Mouse (Mus musculus): ENCODE data around the gene Tlr13.

Gene Tlr13

DNA sequence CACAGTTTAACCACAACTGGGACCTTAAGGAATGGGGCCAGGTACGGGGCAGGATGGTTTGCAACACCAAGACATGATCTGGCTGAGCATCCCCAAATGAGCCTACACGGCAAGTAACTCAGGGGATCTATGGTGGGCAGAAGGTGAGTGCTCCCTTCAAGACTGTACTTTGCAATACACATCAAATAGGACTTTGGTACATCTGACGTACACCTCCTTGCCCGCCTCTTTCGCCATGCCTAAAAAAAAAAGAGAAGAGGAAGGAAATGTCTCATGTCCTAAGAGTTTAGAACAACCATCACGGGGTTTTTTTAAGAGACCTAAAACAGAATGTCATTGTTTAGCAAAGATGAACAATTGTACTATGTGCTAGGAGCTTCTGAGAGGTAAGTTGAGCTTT is at the start of gene Tlr13:
Gene Tlr13 (plus strand): TSS at position 269 of the 400 bp plus-strand sequence.
- no peak for ATAC-seq (ENCODE audit: insufficient number of reproducible peaks, low FRiP score, low TSS enrichment)

DNA sequence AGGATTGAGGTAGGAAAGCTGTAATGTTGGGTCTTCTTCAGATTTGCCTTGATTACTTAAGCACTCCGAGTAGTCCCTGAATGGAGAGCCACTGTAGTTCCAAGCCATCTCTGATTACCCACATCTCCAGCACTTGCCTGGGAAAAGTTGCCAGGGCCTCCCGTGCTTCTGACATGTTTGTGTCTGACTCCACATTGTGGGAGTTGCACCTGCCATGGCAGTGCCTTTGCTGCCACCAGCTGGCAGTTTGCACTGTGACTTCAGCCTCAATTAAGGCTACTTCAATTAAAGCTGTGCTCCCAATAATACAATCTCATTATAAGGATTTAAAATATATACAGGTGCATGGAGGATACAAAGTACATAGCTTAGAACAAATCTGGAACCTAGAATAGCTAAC is 37.5 kb upstream of the Tlr13 start:
- ATAC-seq (ENCODE audit: insufficient number of reproducible peaks, low FRiP score, low TSS enrichment) = no peak

DNA sequence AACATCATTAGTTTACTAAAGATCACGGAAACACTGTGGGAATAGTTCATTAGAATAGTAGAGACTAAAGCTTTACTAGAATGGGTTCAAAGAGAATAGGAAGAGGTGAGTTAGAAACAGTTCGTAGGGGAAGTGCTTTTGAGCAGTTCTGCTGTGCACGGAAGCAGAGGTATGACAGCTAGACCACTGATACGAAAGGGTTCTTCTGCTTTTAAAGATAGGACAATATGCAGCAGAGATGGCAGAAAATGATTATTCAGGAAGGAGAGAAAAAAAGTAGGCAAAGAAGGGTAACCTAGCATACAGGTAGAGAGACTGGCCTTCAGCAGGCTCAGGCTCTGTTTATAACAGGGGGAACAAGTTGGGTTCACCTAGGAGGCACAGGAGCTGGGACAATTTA is 29.1 kb upstream of the Tlr13 start:
- ATAC-seq (ENCODE audit: insufficient number of reproducible peaks, low FRiP score, low TSS enrichment) = no peak

DNA sequence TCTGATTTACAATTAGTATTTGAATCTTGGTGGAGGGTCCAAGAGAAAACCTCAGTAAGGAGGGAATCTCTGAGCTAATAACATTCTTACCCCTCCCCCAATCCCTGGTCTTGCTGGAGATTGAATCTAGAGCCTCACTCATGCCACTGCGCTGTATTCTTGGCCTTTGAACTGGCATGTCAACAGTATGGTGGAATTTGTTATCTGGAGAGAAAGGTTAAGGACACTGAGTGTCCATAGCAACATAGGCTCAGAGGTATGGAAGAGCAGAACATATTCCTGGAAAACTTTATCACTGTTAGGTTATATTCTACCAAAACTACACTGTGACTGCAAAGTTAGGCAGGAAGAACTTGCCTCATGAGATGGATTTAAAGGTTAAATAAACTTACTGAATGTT is 28.3 kb upstream of the Tlr13 start:
- no peak for ATAC-seq (ENCODE audit: insufficient number of reproducible peaks, low FRiP score, low TSS enrichment)

DNA sequence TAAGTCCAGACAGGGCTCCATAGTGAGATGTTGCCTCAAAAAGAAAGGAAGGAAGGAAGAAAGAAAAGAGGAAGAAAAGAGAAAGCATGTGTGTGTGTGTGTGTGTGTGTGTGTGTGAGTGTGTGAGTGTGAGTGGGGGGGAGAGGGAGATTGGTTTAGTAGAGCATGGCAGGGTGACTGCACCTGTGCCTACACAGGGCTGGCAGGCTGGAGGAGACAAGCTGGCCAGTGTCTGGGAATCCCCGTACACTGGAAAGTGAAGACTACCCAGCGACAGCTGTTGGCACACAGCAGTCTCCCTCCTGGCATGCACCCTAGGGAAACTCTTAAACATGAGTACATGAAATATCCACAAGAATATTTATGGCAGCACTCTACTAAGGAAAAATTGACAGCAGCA is 20.2 kb upstream of the Tlr13 start:
- ATAC-seq (ENCODE audit: insufficient number of reproducible peaks, low FRiP score, low TSS enrichment) = no peak

DNA sequence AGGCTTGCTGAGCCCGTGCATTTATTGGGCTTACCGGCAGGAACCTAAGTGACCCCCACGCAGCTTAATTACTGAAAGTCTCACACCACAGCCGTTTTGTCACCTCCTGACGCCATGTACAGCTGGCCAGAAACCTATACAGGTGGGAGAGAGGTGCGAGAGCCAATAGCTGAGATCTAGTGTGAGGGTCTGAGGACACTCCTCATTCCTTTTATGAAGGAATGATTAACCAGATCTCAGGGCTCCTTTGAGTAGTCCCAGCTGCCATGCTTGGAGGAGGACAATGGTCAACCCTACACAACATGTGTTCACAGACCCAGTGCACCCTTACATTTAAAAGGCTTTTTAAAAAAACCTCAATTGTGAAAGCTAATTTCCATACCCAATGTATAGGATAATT is 14.7 kb upstream of the Tlr13 start:
- no peak for ATAC-seq (ENCODE audit: insufficient number of reproducible peaks, low FRiP score, low TSS enrichment)

DNA sequence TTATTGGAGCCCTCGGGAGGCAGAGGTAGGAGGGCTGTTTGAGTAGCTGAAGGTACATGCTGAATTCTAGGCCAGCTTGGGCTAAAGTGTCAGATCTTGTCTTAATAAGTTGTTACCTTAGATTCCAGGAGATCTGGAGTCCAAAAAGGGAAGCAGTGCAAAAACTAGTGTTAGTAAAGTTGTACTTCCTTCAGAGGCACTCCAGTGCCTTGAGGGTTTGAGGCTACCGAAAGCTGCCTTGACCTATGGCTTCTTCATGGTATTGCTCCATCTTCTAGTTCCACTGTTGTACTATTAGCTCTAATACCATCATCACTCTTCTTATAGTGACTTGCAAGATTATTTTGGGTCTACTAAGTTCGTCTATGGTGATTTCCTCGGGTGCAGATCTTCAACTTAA is 13.1 kb upstream of the Tlr13 start:
- ATAC-seq (ENCODE audit: insufficient number of reproducible peaks, low FRiP score, low TSS enrichment) = no peak

DNA sequence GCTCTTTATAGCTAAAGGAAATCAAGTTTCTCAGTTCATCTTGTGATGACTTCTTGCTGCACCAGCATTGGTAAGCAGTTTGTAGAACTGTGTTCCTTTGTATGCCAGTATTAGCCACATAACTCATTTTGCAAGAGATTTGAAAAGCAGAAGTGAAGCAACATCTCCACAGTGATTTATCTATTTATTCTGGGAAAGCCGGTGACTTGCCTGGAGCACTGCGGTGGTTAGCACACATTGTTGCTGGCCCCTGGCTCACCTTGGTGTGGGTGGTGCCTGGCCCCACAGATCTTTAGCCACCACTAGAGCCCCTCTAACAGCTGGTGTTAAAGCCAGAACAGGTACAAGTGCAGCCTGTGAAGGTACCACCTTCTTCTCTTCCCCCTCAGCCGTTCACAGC is 8.1 kb upstream of the Tlr13 start:
- no peak for ATAC-seq (ENCODE audit: insufficient number of reproducible peaks, low FRiP score, low TSS enrichment)

DNA sequence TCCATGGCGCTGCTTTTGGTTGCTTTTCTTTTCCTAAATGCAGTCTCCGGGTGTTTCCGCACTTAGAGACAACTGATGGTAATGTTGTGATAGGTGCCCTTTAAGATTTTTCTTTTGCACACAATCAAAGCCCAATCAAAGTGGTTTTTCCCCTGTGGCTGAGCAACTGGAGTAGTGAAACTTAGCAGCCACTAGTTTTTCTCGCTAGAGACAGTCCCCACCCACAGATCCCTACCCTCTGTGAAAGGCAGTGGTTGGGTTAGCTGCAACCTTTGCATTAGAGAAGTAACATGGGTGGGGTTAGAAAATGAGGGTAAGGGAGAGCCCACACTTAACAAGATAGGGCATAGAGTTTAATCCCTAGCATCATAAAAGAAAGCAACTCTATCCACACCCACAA is 7.5 kb upstream of the Tlr13 start:
- no peak for ATAC-seq (ENCODE audit: insufficient number of reproducible peaks, low FRiP score, low TSS enrichment)

DNA sequence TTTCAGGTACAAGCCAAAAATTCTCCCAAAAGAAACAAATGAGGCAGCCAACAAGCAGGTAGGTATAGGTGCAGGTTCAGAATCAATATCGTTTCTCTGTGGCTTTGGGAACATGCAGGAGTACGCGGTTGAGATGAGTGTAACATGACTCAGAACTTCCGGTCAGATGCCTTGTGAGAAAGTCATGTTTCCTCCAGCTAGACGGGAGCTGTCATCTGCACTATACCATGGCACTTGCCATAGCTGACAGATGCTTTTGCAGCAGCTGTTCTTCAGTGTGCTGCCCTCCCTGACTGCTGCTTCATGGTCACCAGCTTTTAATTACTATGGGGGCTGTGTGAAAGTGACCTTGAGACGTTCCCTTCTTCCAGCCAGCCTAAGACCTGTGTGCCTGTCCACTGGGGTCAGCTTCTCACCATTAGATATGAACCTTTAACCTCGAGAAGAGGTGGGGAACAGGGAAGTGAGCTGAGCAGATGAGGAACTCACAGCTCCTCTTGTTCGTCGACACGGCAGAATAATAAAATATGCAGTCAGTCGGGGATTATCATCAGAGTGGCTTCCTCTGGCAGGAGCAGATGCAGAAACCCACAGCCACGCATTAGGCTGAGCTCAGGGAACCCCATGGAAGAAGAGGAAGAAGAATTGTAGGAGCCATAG is 7.0 kb upstream of the Tlr13 start:
- no peak for ATAC-seq (ENCODE audit: insufficient number of reproducible peaks, low FRiP score, low TSS enrichment)

DNA sequence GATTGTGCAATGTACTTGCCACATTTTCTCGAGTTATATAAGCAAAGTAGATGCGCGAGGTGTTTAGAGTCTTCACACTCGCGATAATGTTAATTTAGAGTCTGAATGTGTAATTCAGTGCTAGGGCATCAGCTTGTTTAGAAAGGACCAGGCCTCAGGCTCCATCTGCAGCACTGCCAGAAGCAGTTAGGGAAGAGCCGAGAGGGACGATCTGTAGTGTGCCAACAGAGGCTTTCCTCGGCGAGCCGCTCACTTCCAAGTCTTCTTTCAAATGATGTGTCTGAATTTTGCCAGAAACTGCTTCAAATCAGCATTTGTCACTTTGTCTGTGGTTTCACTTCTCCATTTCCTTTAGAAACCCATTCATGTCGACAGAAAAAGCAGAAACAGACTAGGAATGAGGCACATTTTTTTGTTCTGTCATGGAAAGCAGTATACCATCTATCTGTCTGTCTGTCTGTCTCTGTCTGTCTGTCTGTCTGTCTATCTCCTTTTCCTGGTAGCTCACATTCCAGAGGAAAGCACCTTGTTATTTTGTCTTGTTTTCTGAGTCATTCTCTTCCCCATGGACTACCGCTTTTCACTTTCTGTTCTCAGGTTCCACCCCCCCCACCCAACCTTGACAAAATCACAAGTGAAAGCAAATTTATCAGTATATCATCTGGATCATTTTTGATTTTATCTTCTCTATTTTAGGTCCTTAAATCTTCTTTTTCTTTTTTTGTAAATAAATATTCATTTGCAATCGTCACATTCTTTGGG is 3.5 kb upstream of the Tlr13 start:
- ATAC-seq (ENCODE audit: insufficient number of reproducible peaks, low FRiP score, low TSS enrichment) = no peak

DNA sequence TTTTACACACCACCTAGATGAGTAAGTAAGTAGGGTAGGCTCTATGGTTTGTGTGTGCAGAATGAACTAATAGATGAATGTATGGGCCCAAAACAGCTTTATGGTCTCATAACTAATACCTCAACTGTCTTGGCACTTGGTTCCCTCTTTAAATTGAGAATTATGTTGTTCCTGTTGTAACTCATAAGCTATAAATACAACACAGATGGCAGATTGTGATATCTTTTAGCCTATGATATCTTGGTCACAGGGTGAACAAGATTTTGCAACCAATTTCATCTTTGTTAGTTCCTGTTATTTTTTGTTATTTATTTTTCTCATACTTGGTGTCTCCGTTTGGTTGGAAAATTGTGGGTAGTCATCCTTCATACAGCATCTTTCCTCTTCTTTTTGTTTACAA is 5.2 kb downstream of the Tlr13 start:
- no peak for ATAC-seq (ENCODE audit: insufficient number of reproducible peaks, low FRiP score, low TSS enrichment)

DNA sequence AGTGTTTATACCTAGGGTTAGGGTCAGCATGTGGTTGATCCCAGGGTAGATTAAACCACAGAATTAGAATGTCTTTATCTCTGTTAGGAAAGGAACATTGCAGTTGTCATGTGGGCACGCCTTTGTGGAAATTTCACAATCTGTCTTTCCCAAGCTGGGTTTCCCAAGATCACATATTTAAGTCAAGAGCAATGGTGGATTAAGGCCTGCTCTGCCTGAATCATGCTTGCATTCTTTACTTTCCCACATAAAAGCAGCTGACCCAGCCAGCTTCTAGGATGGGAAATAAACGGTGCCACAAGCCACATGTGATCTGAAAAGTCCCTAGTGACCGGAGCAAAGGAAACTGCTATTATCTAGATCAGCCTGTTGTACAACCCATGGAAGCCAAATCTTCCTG is 6.5 kb downstream of the Tlr13 start:
- ATAC-seq (ENCODE audit: insufficient number of reproducible peaks, low FRiP score, low TSS enrichment) = no peak

DNA sequence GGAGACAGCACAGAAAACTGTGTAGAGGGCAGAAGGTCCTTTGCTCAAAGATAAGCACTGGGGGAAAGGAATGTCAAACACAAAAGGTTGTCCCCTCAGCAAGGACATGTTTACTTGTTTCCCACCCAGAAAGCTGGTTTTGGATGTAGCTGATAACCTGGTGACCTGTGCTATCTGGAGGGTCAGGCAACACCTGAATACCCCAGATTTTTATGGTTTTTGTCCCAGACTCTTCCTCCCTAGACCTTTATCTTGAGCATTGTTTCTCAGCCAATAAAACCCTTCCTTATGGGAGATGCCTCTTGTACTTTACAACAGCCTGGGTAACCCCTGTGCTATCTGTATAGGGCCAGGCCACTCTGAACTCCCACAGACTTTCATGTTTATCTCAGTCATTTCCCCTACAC is 11.2 kb downstream of the Tlr13 start:
- no peak for ATAC-seq (ENCODE audit: insufficient number of reproducible peaks, low FRiP score, low TSS enrichment)

DNA sequence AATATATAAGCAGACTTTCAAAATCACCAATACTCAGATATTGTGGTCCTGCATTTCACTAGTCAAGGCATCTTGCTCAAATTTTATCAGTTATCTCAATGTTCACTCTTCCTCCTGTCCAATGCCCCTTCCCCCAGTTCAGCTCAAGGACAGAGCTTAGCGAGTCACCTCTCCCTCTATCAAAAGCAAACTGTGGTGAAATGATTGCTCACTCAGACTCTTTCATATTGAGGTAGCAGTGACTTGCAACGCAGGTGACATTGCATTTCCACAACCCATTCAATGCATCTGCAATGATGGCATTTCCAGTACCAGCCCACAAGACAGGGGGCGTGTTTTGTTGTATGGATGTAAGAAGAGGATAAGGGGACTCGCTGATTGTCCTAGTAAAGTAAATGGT is 12.9 kb downstream of the Tlr13 start:
- ATAC-seq (ENCODE audit: insufficient number of reproducible peaks, low FRiP score, low TSS enrichment) = no peak

DNA sequence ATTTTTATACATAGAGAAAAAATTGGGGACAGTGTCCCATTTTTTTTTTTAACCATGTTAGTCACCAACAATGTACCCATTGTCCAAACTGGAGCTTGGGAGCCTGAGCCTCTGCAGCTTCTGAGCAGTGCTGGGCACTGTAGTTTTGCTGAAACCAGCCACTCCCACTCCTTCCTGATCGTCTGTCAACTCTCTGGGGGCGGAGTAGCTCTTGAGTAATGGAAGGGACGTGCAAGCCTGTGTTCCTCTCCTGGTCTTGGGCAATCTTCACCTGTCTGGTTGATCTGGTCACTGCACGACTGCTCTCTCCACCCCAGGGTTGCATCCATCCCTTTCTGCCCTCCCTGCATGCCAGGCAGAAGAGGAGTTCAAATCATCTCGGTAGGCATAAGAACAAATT is 21.0 kb downstream of the Tlr13 start:
- no peak for ATAC-seq (ENCODE audit: insufficient number of reproducible peaks, low FRiP score, low TSS enrichment)

DNA sequence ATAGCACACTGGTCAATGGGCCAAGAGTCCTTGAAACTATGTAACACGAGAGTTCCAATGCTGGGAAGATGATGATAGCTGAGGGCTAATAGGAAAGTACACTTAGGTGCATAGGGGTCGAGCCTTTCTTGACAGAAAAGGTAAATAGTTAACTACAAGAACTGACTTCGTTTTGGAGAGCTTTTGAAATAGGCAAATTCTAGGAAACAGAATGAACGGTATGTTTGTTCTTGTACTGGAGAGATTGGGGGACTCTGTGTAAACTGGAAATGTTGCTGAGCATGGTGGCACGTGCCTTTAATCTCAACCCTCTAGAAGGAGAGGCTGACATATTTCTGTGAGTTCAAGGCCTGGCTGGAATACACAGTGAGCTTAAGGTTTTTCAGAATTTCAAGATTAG is 21.6 kb downstream of the Tlr13 start:
- ATAC-seq (ENCODE audit: insufficient number of reproducible peaks, low FRiP score, low TSS enrichment) = no peak

DNA sequence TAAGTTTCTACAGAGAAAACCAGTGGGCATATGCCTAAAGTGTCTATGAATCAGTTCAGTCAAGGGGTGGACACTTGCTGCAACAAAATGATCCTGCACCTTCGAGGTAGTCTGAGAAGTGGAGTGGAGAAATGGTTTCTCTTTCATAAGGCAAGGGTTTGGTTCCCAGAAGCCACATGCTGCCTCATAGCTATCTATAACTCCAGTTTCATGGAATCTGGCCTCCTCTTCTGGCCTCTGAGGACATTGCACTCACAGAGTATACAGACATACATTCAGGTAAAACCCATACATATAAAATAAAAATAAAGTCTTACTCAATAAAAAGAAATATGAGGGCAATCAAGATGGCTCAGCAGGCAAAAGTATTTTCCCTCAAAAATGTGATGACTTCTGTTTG is 22.1 kb downstream of the Tlr13 start:
- no peak for ATAC-seq (ENCODE audit: insufficient number of reproducible peaks, low FRiP score, low TSS enrichment)

DNA sequence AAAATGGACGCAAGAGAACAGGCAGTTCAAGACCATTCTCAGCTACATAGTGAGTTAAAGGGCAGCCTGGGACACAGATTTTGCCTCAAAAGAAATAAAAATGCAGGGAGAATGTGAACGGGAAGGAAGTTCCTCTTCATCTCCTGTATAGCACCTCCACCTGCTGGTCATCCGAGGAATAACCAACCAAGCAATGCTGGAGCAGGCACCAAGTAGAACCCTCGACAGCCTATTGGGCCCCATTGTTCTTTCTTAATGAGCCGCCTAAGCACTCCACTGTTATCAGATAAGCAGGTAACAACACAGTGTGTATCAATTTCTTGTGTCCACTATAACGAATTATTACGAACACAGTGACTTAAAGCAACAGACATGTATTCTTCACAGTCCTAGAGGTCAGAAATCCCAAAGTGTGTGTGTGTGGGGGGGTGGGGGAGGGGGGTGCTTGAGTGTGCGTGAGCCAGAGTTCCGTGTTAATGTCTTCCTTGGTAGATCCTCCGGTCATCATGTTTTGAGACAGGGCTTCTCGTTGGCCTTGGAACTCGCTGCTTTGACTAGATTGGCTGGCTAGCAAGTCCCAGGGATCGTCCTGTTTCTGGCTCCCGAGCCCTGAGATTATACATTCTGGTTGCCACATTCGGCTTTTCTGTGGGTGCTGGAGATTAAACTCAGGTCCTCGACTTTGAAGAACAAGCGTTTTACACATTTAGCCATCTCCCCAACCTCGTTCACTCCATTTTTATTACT is 28.3 kb downstream of the Tlr13 start:
- peak; percentile 70 for ATAC-seq (ENCODE audit: insufficient number of reproducible peaks, low FRiP score, low TSS enrichment)

DNA sequence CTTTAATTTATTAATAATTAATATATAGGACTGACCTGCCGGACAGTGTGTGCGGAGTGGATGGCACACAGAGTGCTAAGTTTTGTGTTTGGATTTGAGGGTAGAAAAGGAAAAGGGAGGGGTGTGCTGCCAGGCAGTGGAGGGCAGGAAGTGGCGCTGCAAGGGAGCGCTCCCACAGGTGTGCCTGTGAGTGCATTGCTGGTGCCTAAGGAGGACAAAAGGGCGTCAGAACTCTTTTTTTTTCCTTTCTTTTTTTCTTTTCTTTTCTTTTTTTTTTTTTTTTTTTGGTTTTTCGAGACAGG is 28.8 kb downstream of the Tlr13 start:
- ATAC-seq (ENCODE audit: insufficient number of reproducible peaks, low FRiP score, low TSS enrichment) = no peak

DNA sequence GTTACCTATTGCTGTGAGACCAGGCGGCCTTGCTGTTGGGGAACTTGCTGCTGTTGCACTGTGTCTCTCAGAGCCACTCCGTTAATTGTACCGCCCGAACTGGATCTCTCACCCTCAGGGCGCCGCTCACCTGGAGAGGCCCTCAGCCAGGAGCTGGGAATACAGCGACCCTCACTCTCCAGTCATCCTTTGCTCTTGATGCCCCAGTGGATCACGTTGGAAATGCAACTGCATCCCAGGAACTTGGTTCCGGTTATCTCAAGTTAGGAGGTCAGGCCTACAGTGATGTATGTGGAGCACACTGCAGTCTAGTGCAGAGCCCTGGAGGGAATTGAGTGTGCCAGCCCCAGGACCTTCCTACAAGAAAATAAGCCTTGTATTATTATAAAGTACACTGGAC is 33.3 kb downstream of the Tlr13 start:
- no peak for ATAC-seq (ENCODE audit: insufficient number of reproducible peaks, low FRiP score, low TSS enrichment)

DNA sequence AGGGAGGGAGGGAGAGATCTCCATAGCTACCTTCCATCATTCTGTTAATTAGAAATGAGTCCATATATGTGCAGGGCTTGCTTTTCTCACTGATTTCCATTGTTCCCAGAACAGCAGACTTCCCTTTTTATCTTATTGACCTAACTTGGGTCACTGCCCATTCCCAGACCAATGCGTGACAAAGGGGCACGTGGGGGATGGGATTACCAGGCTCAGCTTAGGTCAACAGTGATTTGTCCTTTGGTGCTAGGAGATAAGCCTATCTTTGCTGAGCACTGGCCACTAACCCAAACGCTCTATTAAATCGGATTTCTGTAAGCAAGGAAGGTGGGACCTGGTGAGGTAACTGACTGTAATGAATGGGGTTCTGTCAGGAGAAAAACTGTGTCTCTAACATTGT is 41.3 kb downstream of the Tlr13 start:
- no peak for ATAC-seq (ENCODE audit: insufficient number of reproducible peaks, low FRiP score, low TSS enrichment)
